Mouse (Mus musculus) midbrain, postnatal 0 days (tissue): ENCODE measurements around the gene Nf2. TPM values are rescaled to one million over a fixed set of nuclear protein-coding genes. Genes with fewer than 3 reads are reported as not detected.
A peak's percentile ranks its signal among the peaks of the same experiment; 100 is the strongest.

Experiments used
- ATAC-seq: fragments of 200-750 bp; cut with Nextera tagmentation; 2 replicates; pipeline ENCODE4 v1.8.0; 2017; ENCODE audit warnings: moderate number of reproducible peaks, mild to moderate bottlenecking, moderate TSS enrichment, moderate library complexity; ENCODE audit not compliant: low FRiP score
- DNase-seq: peaks from one replicate; pipeline ENCODE4 v3.0.0-alpha.2; 2015; ENCODE audit warnings: low spot score
- H3K27ac ChIP-seq: fragments of 300-500 bp; sonication (generic); 2 replicates; pipeline ENCODE4 v1.5.1; 2014; ENCODE audit warnings: low read depth, mild to moderate bottlenecking, low read length, mixed read lengths
- H3K27me3 ChIP-seq: fragments of 300-500 bp; sonication (generic); 2 replicates; pipeline ENCODE4 v1.6.1; 2014; ENCODE audit warnings: low read length, control low read depth, mixed read lengths; ENCODE audit not compliant: insufficient read depth
- H3K36me3 ChIP-seq: fragments of 300-500 bp; sonication (generic); 2 replicates; pipeline ENCODE4 v1.6.1; 2014; ENCODE audit warnings: low read length, control low read depth, mixed read lengths; ENCODE audit not compliant: insufficient read depth
- H3K4me1 ChIP-seq: fragments of 300-500 bp; sonication (generic); 2 replicates; pipeline ENCODE4 v1.6.1; 2014; ENCODE audit warnings: mild to moderate bottlenecking, control low read depth, antibody characterized with exemption, low read length, mixed read lengths; ENCODE audit not compliant: insufficient read depth
- H3K4me2 ChIP-seq: fragments of 300-500 bp; sonication (generic); 2 replicates; pipeline ENCODE4 v1.6.1; 2014; ENCODE audit warnings: low read depth, mild to moderate bottlenecking, low read length, mixed read lengths; ENCODE audit not compliant: poor library complexity, severe bottlenecking
- H3K4me3 ChIP-seq: fragments of 300-500 bp; sonication (generic); 2 replicates; pipeline ENCODE4 v1.5.1; 2014; ENCODE audit warnings: low read depth, mild to moderate bottlenecking, low read length, moderate library complexity
- H3K9ac ChIP-seq: fragments of 300-500 bp; sonication (generic); replicated peaks from 2 replicates; pipeline ENCODE4 v1.6.1; 2014; ENCODE audit warnings: mild to moderate bottlenecking, low read length, moderate library complexity, mixed read lengths; ENCODE audit not compliant: poor library complexity, severe bottlenecking
- H3K9me3 ChIP-seq: fragments of 300-500 bp; sonication (generic); 2 replicates; pipeline ENCODE4 v1.6.1; 2016; ENCODE audit warnings: low read length, control low read depth
- CTCF ChIP-seq: IDR thresholded peaks from 2 replicates; pipeline ENCODE4 v1.5.1; 2016; ENCODE audit warnings: antibody characterized with exemption, mild to moderate bottlenecking
- WGBS: fragments of 180-500 bp; shearing (Covaris S2); extraction: QIAGEN DNeasy Blood & Tissue Kit; methylation state at CpG from one replicate; pipeline ENCODE4 v1.1.7; 2014; 5-methylcytosine and 5-hydroxymethylcytosine counted together
- polyA plus RNA-seq: library from polyadenylated mRNA; unstranded; fragments of >200 nt; fragmentation: Nextera tagmentation; extraction: Ambion mirVana; gene quantifications from 2 replicates; pipeline ENCODE4 v1.2.1, GENCODE M21; 2015
- total RNA-seq: library from RNA; depleted of rRNA; stranded (reverse); fragments of >200 nt; gene quantifications from 2 replicates; pipeline ENCODE4 v1.2.3, GENCODE M21; 2014

The Nf2 gene
- total and polyA plus RNA-seq, 2 experiments from 2014 or later: 51.5 to 103 TPM

- peaks cover 10% of the 10 kb centered on the region for H3K36me3 ChIP-seq
- TF ChIP-seq CTCF: no peak
- no peak for ATAC-seq
These were observed 31.8 kb upstream of the Nf2 start for GRCm38 (mm10) chr11:4881087-4881486.

GRCm38 (mm10) chr11:4874551-4874950 lies 25.2 kb upstream of the Nf2 start:
- Histone ChIP-seq H3K9me3 (no peaks in the 10 kb centered on the region), H3K4me1 (peaks cover 6% of the 10 kb centered on the region; the same call in 1 of the 2 replicates), H3K27me3 (no peaks in the 10 kb centered on the region), H3K4me2 (peak overlapping the region; percentile 68), H3K4me3 (peak overlapping the region; percentile 75), H3K27ac (peak overlapping the region; percentile 83), H3K9ac (peak overlapping the region; percentile 87), H3K36me3 (no peaks in the 10 kb centered on the region)
- ATAC-seq (0 out of 2 replicates have a peak, but pooled peaks have one; percentile 21), DNase-seq (no peak)
- TF ChIP-seq CTCF: no peak
- WGBS: 3% methylated on average over 10 of the region's 10 CpGs

More at GRCm38 (mm10) chr11:4881087-4881486, 31.8 kb upstream of the Nf2 start:
- DNase-seq: no peak
- Histone ChIP-seq H3K4me2 (no peak overlapping the region), H3K9me3 (no peaks in the 10 kb centered on the region), H3K27ac (no peak overlapping the region), H3K4me3 (no peak overlapping the region), H3K4me1 (no peaks in the 10 kb centered on the region), H3K9ac (no peak overlapping the region), H3K27me3 (no peaks in the 10 kb centered on the region)
- WGBS: 92% methylated on average over 4 of the region's 4 CpGs

GRCm38 (mm10) chr11:4873755-4874475 lies 24.6 kb upstream of the Nf2 start, which contains the start of gene Nipsnap1:
Nipsnap1 (plus strand) TSS chr11:4873951.
- peak; percentile 90 for DNase-seq
- Histone ChIP-seq H3K4me2 (peak within 1 kb of the TSS; percentile 68), H3K27me3 (no peaks in the 10 kb centered on the region), H3K27ac (peak within 1 kb of the TSS; percentile 83), H3K36me3 (no peaks in the 10 kb centered on the region), H3K9ac (peak within 1 kb of the TSS; percentile 87), H3K4me3 (peak within 1 kb of the TSS; percentile 75), H3K4me1 (peaks cover 6% of the 10 kb centered on the region; the same call in 1 of the 2 replicates), H3K9me3 (no peaks in the 10 kb centered on the region)
- under 1% methylated on average over 30 of the region's 30 CpGs for WGBS
- no peak for TF ChIP-seq CTCF
- peak; percentile 87 for ATAC-seq

GRCm38 (mm10) chr11:4865645-4866251 lies 16.4 kb upstream of the Nf2 start:
- Histone ChIP-seq H3K27ac (no peak overlapping the region), H3K4me2 (no peak overlapping the region), H3K9ac (no peak overlapping the region), H3K36me3 (no peaks in the 10 kb centered on the region), H3K27me3 (no peaks in the 10 kb centered on the region), H3K4me3 (no peak overlapping the region), H3K4me1 (no peaks in the 10 kb centered on the region), H3K9me3 (no peaks in the 10 kb centered on the region)
- ATAC-seq (no peak), DNase-seq (peak; percentile 87)
- peak; percentile 94 for TF ChIP-seq CTCF
- WGBS: 29% methylated on average over 10 of the region's 10 CpGs

GRCm38 (mm10) chr11:4862730-4863129 lies 13.4 kb upstream of the Nf2 start:
- Histone ChIP-seq H3K9me3 (no peaks in the 10 kb centered on the region), H3K36me3 (no peaks in the 10 kb centered on the region), H3K27ac (no peak overlapping the region), H3K4me1 (no peaks in the 10 kb centered on the region), H3K27me3 (no peaks in the 10 kb centered on the region), H3K4me3 (no peak overlapping the region), H3K9ac (no peak overlapping the region), H3K4me2 (no peak overlapping the region)
- ATAC-seq: no peak
- no peak for DNase-seq
- 93% methylated on average over 1 of the region's 1 CpGs for WGBS
- TF ChIP-seq CTCF: no peak
